Mouse (Mus musculus): ENCODE data around the gene Enpp7.

The Enpp7 gene

DNA sequence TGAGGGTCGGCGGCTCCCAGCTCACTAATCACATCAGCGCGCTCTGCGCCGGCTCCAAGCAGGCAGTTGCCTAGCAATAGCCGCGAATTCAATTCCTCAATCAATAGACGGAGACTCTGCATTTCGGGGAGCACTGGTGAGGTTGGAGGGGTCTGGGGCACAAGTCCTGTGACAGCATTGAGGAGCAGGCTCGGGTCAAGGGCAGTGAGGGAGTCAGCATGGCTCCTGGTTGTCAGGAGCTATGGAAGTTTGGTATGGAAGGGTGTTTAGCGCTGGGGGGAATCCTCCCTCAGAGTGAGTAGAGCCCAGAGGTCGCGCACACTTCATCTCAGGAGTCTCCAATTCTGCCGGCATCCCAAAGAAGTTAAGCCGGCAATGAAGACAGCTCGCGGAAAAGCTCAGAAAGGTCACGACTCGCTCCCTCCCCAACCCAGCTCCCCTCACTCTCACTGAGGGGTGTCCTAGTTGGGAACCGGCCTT lies 47.7 kb downstream of the Enpp7 start:
- no peak for DNase-seq (ENCODE audit: low read depth, low spot score)

DNA sequence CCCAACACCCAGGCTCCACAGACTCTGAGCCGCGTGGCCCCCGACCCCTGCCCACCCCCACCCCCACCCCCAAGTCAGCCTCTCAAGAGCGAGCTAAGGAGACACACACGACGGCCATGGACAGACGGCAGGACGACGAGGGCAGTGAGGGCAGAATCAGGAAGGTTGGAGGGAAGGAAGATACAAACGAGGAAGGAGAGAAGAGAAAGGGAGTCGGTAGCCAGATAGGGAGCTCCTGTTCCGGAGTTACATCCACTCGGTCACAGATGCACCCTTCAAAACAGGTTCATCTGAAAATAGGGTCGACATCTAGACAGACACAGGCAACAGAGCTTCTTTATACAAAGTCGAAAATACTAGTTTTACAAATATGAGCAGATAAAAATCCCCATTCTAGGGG lies 48.5 kb downstream of the Enpp7 start:
- DNase-seq (ENCODE audit: low read depth, low spot score): no peak

DNA sequence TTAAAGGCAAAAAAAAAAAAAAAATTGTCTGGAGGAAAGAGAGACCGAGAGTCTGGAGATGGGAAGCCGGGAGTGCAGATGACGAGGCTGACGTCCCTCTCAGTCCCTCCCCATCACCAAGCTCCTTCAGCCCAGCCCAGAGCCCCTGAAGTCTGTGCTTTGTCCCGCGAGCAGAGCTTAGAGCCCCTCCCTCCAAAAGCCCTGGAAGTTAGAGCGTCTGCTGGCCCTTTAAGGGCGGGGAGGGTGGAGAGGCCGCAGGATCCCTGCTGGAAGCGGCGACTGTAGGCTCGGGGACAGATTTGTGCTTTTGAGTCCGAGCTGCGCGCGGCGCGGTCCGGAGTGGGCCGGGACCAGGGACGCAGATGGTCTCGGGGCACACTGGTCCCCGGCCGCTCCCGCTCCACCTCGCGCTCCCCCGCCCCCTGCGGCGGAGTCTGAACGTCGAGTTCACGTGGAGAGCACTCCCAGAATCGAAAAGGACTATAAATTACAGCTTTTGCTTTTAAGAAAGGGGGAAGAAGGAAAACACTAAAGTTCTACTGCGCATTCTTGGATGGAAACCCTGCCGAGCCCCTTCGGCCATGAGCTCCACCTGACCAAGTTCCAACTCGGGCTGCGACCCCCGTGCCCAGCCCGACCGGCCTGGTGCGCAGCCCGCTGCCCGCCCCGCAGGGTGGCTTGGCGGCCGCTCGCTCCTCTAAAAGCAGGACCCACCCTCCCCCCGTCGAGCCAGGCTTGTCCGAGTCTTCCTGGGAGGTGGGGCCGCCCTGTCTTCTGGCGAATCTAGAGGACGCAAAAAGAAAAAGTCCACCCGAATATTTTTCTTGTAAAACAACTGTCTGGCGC lies 49.2 kb downstream of the Enpp7 start:
- DNase-seq (ENCODE audit: low read depth, low spot score): no peak

DNA sequence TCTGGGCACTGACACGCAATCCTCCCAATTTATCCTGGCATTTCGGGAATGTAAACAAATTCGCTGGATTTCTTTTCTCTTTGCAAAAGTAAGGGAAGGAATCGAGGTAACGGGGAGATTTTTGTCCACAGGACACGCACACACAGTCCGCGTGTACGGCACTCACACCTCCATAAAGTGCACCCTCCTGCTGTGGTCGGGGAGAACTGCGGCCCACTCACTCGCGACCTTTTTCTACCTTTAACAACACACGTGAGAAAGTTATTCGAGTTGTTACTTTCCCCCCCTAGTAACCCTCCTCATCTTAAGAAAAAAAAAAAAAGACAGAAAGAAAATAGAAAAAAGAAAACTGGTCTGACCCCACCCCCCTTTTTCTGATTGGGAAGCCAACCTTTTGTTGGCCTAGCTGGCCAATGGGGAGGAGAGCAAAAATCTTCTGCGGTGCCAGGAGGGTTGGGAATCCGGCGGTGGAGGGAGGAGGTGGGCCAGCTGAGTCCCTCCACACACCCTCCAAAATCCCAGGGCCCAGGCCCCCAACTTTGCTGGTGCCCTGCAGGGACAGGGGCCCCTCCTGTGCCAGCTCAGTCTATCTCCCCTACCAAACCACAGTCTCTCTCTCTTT lies 49.9 kb downstream of the Enpp7 start:
- no peak for DNase-seq (ENCODE audit: low read depth, low spot score)

DNA sequence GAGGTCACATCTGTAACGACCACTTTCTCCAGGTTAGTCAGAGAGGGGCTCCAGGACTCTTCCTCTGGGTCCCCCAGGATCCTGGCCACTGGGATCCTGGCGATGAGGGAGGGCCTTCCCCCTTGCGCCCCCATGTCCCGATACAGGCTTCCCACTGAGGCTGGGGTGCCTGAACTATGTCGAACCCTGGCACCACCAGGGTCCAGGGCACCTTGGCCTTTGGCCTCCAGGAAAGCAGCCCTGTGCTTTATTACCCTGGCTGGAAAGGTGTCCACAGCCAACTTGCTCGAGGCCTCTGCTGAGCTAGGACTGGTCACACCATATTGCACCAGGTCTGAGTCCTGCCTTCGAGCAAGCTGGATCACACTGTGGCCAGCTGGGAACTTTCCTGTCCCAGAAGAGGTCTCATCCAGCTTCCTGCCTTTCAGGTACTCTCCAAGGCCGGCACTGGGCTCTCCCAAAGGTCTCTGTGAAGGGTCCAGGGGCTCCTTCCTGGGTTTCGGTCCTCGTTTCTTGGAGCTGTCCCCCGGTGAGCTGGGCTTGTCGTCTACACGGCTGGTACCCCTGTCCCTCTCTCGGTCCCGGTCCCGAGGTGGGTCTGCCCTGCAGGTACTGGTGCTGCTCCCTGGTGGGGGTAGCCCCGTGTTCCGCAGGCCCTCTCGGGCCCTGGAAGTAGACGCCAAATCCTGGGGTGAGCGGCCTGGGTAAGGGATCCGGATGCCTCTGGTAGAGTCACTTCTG lies 50.9 kb downstream of the Enpp7 start:
- no peak for DNase-seq (ENCODE audit: low read depth, low spot score)

DNA sequence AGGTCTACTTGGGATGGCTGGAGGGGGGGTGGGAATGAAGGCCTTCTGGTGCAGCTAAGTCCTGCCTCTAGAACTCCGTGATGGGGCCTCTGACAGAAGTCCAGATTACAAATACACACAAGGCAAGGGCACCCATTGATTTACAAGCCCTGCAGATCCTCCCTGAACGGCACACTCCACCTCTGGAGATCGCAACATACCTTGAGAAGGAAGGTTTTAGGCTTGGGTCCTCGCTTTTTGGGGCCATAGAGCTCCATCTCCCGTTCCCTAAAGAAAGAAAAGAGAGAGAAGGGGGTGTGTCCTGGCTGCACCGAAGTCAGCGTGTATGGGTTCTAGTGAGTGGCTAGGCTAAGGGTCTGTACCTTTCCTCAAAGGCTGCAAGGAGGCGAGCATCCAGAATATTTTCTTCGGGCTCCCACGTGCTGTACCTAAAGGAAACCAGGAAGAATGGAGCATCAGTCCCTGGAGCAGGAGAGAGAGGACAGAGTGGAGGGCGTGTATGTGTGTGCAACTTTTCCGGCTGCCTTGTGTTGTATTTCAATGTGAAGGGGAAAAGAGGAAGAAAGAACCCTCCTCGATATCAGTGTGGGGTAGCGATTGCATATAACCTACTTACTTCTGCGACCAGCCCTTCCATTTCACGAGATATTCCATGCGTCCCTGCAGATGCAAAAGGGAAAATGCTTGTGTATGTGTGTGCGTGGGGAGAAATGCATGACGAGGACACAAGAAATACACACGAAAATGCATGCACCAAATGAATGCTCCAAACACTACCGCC lies 51.9 kb downstream of the Enpp7 start:
- DNase-seq (ENCODE audit: low read depth, low spot score): no peak

DNA sequence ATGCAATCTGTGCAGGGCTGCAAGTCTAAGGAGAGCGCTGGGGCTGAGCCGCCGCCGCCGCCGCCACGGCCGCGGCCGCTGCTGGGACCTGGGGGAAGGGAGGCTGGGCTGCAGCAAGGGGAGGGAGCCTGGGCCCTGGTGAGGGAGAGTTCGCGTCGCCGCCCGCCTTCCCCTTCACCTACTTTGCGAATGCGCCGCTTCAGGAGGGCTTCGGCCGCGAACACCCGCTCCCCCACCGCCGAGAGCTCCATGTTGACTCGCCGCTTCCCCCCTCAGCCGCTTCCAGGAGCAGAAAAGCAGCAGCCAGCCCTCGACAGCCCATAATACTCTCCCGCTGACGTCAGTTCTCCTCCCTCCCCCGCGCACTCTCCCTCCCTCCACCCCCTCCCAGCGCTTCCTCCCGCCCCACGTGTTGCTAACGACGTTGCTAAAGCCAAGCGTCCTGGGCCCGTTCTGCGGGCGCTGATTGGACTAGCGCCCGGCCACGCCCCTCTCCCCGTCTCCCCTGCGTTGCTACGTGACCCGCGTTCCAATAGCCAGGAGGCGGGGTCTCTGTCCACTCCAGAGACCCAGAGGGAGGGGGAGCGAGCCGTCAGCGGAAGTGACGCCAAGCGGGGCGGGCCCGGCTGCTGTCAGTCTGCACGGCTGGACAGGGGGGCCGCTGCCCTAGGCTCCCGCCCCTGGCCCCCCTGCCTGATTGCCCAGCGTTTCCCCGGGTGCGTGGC lies 52.8 kb downstream of the Enpp7 start, which contains the start of gene Cbx8:
Gene Cbx8, minus strand, starts transcription at position 370 of the 725 bp plus-strand sequence.
- DNase-seq (ENCODE audit: low read depth, low spot score): peak; percentile 99

DNA sequence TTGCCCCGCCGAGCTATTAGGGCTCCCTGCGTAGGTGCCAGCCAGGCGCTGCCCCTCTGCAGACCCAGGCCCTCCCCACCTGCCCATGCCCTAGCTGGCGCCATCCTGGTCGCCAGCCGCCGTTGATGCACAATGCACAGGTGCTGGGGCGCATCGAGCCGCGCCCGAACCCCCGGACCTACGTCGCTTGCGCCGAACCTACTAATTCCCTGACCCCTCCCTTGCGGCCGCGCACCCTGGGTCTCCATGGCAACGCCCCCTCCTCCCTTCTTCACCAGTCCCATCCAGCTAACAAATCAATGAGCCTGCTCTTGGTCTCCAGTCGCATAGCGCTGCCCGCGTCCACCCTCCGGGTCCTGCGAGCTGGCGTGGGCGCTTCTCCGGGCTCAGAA lies 53.3 kb downstream of the Enpp7 start:
- DNase-seq (ENCODE audit: low read depth, low spot score): no peak

DNA sequence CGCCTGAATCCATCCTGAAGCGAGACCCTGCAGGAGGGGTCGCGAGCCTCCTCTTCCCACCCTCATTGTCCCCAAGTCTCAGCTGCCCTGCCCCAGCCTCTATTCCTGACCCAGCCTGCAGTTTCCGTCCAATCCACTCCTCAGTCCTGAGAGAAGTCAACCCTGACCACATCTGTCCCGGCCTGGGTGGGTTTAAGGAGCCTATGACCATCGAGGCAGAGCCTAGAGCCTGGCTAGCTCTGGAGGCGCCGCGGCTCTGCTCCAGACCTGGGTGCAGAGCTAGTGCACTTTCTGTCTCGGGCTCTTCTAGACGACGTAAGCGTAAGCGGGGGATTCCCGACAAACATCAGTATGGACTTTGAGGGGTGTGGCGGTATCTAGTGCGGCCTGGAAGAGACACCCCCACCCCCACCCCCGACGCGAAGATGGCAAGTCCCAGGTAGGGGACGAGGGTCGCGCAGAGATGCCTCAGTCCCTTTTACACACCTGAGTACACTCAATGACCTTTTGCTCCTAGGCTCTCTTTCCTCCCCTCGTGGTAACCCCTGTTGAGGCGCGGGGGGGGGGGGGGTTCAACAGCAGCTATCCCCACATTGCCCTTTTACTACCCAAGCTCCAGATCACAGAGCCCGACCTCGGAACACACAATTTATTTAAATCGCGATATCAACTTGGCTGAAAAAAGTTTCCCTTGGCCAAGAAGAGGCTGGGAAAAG lies 53.9 kb downstream of the Enpp7 start:
- no peak for DNase-seq (ENCODE audit: low read depth, low spot score)
